Mouse (Mus musculus) kidney, adult 9 months (tissue): ENCODE data around the gene Ifna15.
"Not testable (repeated sequence)": the region's sequence is repeated elsewhere in the genome, so short reads cannot be mapped to it uniquely, and the experiment has no call there.

Experiments
- DNase-seq: peaks from one replicate; pipeline ENCODE4 v3.0.0; 2022

Gene Ifna15

GRCm38 (mm10) chr4:88558145-88558544 lies at the start of gene Ifna15:
TSS of gene Ifna15 (minus strand) at chr4:88558245.
- DNase-seq = not testable (repeated sequence)

DNA sequence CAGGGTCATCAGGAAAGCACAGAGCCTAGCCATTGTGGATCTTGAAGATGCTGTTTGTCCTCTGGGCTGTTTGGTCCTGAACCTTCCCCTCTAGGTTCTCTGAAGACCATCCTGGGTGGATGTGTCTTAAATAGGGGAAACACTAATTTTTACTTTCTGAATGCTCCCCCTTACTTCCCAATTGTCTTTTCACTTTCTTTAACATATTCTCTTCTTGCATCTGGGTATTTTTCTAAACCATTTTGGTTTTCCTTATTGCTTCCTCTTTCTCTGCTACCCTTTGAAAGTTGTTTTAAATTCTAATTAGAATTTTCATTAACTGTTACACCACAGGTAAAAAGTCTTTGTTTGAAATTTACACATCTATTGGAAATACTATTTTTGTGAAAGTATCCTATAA lies 45.2 kb upstream of the Ifna15 start, which contains the start of gene Ifna12:
TSS of gene Ifna12 (minus strand) at position 101 of the 400 bp plus-strand sequence.
- no peak for DNase-seq

GRCm38 (mm10) chr4:88592285-88592684 lies 34.2 kb upstream of the Ifna15 start, which contains the start of gene Ifna9:
TSS of gene Ifna9 (minus strand) at chr4:88592385.
- DNase-seq = no peak

DNA sequence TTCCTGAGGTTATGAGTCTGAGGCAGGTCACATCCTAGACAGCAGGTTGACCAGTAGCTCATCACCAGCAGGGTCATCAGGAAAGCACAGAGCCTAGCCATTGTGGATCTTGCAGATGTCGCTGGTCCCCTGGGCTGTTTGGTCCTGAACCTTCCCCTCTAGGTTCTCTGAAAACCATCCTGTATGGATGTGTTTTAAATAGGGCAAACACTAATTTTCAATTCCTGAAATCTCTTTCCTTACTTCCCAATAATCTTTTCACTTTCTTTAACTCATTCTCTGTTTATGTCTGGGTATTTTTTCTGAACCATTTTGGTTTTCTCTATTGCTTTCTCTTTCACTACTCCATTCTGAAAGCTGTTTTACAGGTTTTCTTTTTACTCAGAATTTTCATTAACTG lies 13.7 kb upstream of the Ifna15 start, which contains the start of gene Ifna14:
TSS of gene Ifna14 (minus strand) at position 101 of the 400 bp plus-strand sequence.
- no peak for DNase-seq

GRCm38 (mm10) chr4:88561791-88562190 lies 3.7 kb upstream of the Ifna15 start:
- DNase-seq = no peak

- DNase-seq = peak; percentile 88
Observed at GRCm38 (mm10) chr4:88550161-88550945, 7.7 kb downstream of the Ifna15 start.

GRCm38 (mm10) chr4:88547986-88548385 lies 10.1 kb downstream of the Ifna15 start:
- DNase-seq = no peak

- peak; percentile 80 for DNase-seq
Observed at GRCm38 (mm10) chr4:88543649-88544234, 14.3 kb downstream of the Ifna15 start.

DNA sequence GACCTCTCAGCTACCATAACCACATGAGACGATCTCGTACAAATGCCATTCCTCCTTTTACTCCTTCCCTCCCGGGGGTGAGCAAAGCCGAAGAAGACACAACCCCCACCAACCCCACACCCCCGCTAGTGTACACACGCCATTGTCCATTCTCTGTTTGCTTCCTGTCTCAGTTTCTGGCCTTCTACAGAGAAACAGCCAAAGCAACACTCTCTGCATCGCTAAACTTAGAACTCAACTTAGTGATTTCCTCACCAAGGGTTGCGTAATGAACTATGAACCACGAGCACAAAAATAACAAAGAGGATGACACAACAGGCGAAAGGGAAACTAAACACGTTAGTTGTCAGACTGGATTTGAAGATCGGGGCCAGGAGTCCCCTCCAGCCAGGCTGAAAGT lies 20.7 kb downstream of the Ifna15 start:
- peak; percentile 64 for DNase-seq

- peak; percentile 37 for DNase-seq
Observed at GRCm38 (mm10) chr4:88536640-88537039, 21.4 kb downstream of the Ifna15 start.

GRCm38 (mm10) chr4:88535742-88536141 lies 22.3 kb downstream of the Ifna15 start:
- no peak for DNase-seq

- DNase-seq = no peak
Observed at GRCm38 (mm10) chr4:88534903-88535302, 23.1 kb downstream of the Ifna15 start.

DNA sequence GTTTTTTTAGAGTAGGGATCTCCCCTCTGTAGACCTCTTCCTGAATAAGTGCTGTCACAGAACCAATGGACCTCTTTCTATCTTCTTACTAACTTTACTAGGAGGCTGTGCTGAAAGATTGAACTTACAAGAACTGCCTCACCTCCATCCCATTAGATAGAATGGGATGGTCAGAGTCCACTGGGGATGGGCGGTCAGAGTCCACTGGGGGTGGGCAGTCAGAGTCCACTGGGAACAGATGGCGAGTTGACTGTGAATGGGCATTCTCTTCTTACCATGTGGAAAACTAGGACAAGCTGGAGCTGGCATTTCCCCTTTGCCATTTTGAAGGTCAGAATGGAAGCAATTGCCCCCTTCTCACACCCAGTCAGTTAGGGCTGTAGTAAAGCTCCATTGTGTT lies 24.5 kb downstream of the Ifna15 start:
- DNase-seq = peak; percentile 85

DNA sequence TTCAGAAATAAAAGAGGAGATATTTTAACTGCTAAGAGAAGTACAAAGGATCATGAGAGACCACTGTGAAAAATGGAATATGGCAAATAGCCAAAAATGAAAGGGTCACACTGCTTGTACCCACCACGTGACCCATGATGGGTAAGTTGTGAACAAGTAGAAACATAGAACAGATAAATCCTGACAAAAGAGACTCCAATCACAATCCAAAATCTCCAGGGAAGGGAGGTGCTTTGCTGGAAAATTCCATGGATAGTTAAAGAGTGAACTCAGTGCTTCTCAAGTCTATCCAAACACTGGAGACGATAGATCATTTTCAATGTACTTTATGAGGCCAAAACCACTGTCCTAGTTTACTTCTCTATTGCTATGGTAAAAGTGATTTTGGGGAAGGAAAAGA lies 27.2 kb downstream of the Ifna15 start:
- no peak for DNase-seq

DNA sequence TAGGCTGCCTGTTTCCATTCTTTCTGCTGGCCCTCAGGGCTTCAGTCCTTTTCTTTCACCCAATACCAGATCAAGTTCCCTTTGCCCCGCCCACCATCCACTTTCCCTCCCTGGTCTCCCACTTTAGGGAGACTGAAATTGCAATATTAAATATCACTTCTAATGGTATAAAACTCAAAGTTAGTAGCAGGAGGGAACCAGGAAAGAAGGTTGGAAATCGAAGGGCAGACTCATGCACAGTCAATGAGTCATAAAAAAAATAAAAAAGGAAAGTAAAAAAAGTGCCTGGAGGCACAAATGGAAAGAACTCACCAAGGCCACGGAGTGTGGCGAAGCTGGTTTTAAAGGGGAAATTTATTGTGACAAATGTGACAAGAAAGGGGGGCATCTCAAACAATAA lies 27.8 kb downstream of the Ifna15 start:
- no peak for DNase-seq

- no peak for DNase-seq
Observed at GRCm38 (mm10) chr4:88526379-88527049, 31.5 kb downstream of the Ifna15 start.

GRCm38 (mm10) chr4:88525393-88525792 lies 32.7 kb downstream of the Ifna15 start:
- DNase-seq = no peak

DNA sequence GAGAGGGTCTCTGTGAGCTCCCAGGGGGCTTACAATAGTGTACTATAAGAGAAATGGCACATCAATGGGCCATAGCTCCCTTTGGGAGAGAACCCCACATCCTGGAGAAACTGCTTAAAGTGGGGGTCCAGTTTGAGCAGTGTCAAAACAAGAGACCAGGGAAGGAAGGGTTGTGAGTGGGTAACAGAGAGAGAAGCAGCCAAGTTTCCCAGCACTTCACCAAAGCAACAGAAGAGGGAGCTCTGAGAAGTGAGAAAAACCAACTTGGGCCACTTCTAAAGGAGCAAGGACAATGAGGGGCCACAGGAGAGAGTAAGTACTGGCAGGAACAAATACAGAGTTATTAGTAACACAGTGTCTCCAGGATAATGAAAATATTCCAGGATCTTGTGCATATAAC lies 34.8 kb downstream of the Ifna15 start:
- peak; percentile 42 for DNase-seq

GRCm38 (mm10) chr4:88522674-88523073 lies 35.4 kb downstream of the Ifna15 start, which contains the start of gene Ifnb1:
TSS of gene Ifnb1 (minus strand) at chr4:88522774.
- DNase-seq = no peak

DNA sequence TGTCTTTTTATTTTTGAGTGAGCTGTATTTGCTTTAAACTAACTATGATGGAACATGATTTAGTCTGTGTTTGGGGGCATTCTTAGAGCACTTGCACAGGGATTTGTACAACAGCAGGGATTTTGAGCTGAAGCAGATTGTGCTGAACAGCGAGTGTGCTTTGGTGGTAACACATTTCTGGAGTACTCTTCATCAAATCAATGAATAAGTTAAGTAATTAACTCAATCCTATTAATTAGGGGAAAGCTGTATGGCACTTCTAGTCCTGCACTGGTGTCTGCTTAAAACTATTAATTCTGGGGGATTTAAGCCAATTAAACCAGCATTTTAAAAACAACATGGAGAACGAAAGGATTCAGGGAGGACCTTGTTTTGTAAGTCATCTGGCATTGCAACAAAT lies 40.1 kb downstream of the Ifna15 start:
- DNase-seq = no peak

DNA sequence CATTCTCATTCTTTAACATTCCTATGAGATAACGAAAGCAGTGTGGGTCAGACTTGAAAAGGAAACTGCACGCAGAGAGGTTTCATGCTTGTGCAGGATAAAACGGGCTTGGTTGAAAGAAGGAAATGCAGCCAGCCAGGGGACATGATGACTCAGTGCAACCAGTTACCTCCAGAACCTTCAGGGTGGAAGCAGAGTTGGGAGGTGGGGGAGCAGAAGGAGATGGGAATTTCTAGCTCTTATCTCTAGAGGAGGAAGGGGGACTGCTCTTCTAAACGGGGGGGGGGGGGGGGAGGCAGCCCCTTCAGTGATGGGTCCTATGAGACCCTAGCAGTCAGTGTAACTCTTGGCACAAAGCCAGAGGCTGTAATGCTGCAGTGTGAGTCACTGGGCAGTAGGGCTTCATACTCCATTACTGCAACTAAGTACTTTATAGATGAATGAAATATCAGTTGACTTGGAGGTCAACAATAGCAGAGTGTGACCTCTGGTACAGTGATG lies 42.3 kb downstream of the Ifna15 start:
- DNase-seq = peak; percentile 64

DNA sequence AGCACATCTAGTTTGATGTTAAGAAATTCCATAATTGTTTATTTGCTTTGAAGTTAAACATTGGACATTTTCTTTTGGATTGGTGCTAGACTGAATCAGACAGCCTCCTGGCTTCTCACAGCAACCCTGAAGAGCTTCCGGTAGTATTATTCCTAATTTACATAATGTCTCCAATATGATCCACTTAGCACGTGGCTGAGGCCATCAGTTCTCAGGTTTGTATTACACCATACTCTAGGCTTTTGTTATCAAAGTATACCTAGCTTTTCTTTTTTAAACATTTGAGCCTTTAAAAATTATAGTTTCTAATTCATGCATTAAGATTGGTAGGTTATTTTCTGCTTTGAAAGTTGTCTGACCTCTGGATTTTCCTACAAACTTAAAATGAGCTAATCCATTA lies 42.8 kb downstream of the Ifna15 start:
- DNase-seq = no peak

GRCm38 (mm10) chr4:88514403-88514802 lies 43.6 kb downstream of the Ifna15 start:
- DNase-seq = peak; percentile 59
